Mouse (Mus musculus) E14TG2a.4 (cell line): Measurements from ENCODE around the gene Pdcd2l.

ENCODE experiments used
- CTCF ChIP-seq: conservative IDR thresholded peaks from 2 replicates; pipeline ENCODE4 v1.5.1; 2014; ENCODE audit warnings: low read length
- NANOG ChIP-seq: IDR thresholded peaks from 2 replicates; pipeline ENCODE4 v1.6.1; 2014; ENCODE audit warnings: borderline replicate concordance, low read length, mixed read lengths
- POU5F1 ChIP-seq: IDR thresholded peaks from 2 replicates; pipeline ENCODE4 v1.6.1; 2014; ENCODE audit warnings: low read length, borderline replicate concordance

DNA sequence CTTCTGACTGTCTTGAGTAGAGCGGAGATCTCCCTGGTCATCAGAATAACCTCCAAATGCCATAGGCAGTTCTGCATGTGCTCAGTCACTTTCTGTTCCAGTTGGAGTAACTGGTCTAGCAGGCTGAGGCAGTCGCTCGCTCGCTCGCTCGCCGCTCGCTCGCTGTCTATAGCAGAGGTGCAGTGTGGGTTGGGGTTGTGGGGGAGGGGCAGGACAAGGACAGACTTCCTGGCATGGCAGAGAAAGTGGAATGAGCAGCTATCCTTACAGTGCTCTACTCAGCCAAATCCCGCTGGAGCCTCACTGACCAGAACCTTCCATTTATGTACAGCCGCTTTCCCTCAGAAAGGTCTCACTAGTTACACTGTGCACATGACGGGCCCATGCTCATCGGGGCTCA is 13.1 kb downstream of the Pdcd2l start:
- TF ChIP-seq CTCF (no peak), NANOG (no peak), POU5F1 (no peak)
